Mouse (Mus musculus) midbrain, embryonic 12.5 days (tissue): ENCODE data around the gene Washc2. TPM values are rescaled to one million over a fixed set of nuclear protein-coding genes. Genes with fewer than 3 reads are reported as not detected.

Experiments used
- polyA plus RNA-seq: library from polyadenylated mRNA; unstranded; fragments of >200 nt; fragmentation: Nextera tagmentation; extraction: Ambion mirVana; gene quantifications from 2 replicates; pipeline ENCODE4 v1.2.1, GENCODE M21; 2016

Washc2 gene
- polyA plus RNA-seq, 1 experiment from 2014 or later, result 65.0 TPM

Other genes starting within 250 kb of the Washc2 start
- gene Plxnd1, start 213.0 kb upstream of the Washc2 start, polyA plus RNA-seq, result 15.1 and 15.9 TPM in 2 replicates
- gene Tmcc1, start 14.6 kb upstream of the Washc2 start, polyA plus RNA-seq, result 30.8 and 31.2 TPM in 2 replicates
- 12.3 and 13.6 TPM in 2 replicates for gene Zfand4, start 56.2 kb downstream of the Washc2 start, polyA plus RNA-seq
- 54.6 and 65.9 TPM in 2 replicates for gene March8, start 130.0 kb downstream of the Washc2 start, polyA plus RNA-seq